Mouse (Mus musculus) bone marrow, adult 2 months (tissue): ENCODE data around the gene Rasal2.

ENCODE experiments used
- CTCF ChIP-seq: fragments of 200-500 bp; IDR thresholded peaks from 2 replicates; pipeline ENCODE4 v1.5.1; 2011; ENCODE audit warnings: low read length, control low read depth; ENCODE audit not compliant: control insufficient read depth, insufficient read depth
- POLR2A ChIP-seq: fragments of 200-500 bp; IDR thresholded peaks from 2 replicates; pipeline ENCODE4 v1.6.1; 2011; ENCODE audit warnings: low read depth, mild to moderate bottlenecking, control low read depth, low read length, borderline replicate concordance; ENCODE audit not compliant: control insufficient read depth

GRCm38 (mm10) chr1:157457789-157458188, 45.4 kb upstream of the Rasal2 start:
- no peak for TF ChIP-seq CTCF
- TF ChIP-seq POLR2A = no peak
